Mouse (Mus musculus) spleen, postnatal 4 days (tissue): Measurements from ENCODE around the gene Sprr2a2.
"Not testable (repeated sequence)": the region's sequence is repeated elsewhere in the genome, so short reads cannot be mapped to it uniquely, and the experiment has no call there.

ENCODE experiments used
- DNase-seq, 2 experiments: peaks; one replicate each; pipeline ENCODE4 v3.0.0; 2022; ENCODE audit warnings: low spot score in 2 of 2

Gene Sprr2a2

GRCm38 (mm10) chr3:92215569-92215968, at the start of gene Sprr2a2, which contains the start of gene Sprr2a1:
TSS of gene Sprr2a2 (plus strand) at chr3:92215920.
TSS of gene Sprr2a1 (plus strand) at chr3:92215799.
- DNase-seq, result not testable (repeated sequence)

GRCm38 (mm10) chr3:92169847-92170246, 45.9 kb upstream of the Sprr2a2 start:
- DNase-seq, result no peak

- no peak for DNase-seq
These were observed 38.8 kb upstream of the Sprr2a2 start for GRCm38 (mm10) chr3:92176880-92177279.

GRCm38 (mm10) chr3:92195512-92196200, 20.1 kb upstream of the Sprr2a2 start:
- no peak for DNase-seq

- not testable (repeated sequence) for DNase-seq
These were observed 4.4 kb upstream of the Sprr2a2 start for GRCm38 (mm10) chr3:92211133-92211925.

GRCm38 (mm10) chr3:92212059-92212458, 3.7 kb upstream of the Sprr2a2 start:
- DNase-seq, result not testable (repeated sequence)

- not testable (repeated sequence) for DNase-seq
These were observed 2.1 kb upstream of the Sprr2a2 start for GRCm38 (mm10) chr3:92213651-92214050.

GRCm38 (mm10) chr3:92219031-92219430, 3.3 kb downstream of the Sprr2a2 start:
- not testable (repeated sequence) for DNase-seq

GRCm38 (mm10) chr3:92223708-92224107, 8.0 kb downstream of the Sprr2a2 start:
- DNase-seq, result not testable (repeated sequence)

- DNase-seq, result peak in 1 of 2 experiments; percentile 53
These were observed 11.7 kb downstream of the Sprr2a2 start for GRCm38 (mm10) chr3:92227410-92227809.

GRCm38 (mm10) chr3:92236463-92237189, 20.9 kb downstream of the Sprr2a2 start:
- not testable (repeated sequence) for DNase-seq

GRCm38 (mm10) chr3:92238736-92239135, 23.0 kb downstream of the Sprr2a2 start:
- not testable (repeated sequence) for DNase-seq

- DNase-seq, result not testable (repeated sequence)
These were observed 23.5 kb downstream of the Sprr2a2 start for GRCm38 (mm10) chr3:92239197-92239596.

- not testable (repeated sequence) for DNase-seq
These were observed 29.1 kb downstream of the Sprr2a2 start for GRCm38 (mm10) chr3:92244833-92245232.

- DNase-seq, result not testable (repeated sequence)
These were observed 30.5 kb downstream of the Sprr2a2 start for GRCm38 (mm10) chr3:92246245-92246644.

GRCm38 (mm10) chr3:92248494-92248893, 32.8 kb downstream of the Sprr2a2 start:
- not testable (repeated sequence) for DNase-seq

- not testable (repeated sequence) for DNase-seq
These were observed 34.7 kb downstream of the Sprr2a2 start for GRCm38 (mm10) chr3:92250450-92250849.

GRCm38 (mm10) chr3:92253860-92254259, 38.1 kb downstream of the Sprr2a2 start:
- not testable (repeated sequence) for DNase-seq

- DNase-seq, result not testable (repeated sequence)
These were observed 42.8 kb downstream of the Sprr2a2 start for GRCm38 (mm10) chr3:92258526-92258925.

- not testable (repeated sequence) for DNase-seq
These were observed 47.7 kb downstream of the Sprr2a2 start for GRCm38 (mm10) chr3:92263462-92263861.

- DNase-seq, result not testable (repeated sequence)
These were observed 55.8 kb downstream of the Sprr2a2 start for GRCm38 (mm10) chr3:92271414-92271985.
